Mouse (Mus musculus): ENCODE data around the gene Arl15. TPM values are rescaled to one million over a fixed set of nuclear protein-coding genes. Genes with fewer than 3 reads are reported as not detected.

Gene Arl15
- 12.4 and 23.8 TPM in 2 replicates for polyA plus RNA-seq (2012; rRNA removed)

DNA sequence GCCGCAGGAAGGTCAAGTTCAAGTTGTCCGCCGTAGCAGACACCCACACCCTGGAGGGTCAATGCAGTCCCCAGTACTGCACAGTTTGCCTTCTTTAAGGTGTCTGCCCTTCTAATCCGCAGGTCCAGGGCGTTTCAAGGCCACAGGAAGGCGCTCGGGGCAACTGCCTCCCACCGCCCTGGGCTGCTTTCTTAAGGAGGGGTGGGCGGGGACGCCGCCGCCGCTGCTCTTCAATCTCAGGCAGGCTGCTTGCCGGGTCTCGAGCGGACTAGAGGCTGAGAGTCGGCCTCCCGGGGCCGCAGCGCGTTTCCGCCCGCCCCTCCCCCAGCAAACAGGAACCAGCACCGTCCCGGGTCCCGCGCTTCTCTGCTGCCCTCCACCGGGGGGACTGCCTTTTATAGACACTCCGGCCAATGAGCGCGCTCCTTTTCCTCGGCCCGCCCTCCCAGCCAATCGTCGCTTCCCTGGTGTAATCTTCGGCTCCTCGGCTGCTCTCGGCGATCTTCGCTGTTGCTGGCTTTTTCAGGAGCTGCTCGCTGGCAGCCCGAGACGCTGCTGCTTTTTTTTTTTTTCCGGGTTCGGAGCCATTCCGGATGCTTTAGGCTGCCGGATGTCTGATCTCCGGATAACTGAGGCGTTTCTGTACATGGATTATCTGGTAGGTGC is at the start of gene Arl15:
Gene Arl15 (plus strand): TSS at position 467 of the 666 bp plus-strand sequence.
- peak; percentile 99 for DNase-seq (ENCODE audit: low read depth)
- TF ChIP-seq POLR2A (IDR thresholded peaks at IDR 0.05; ENCODE audit: borderline replicate concordance, extremely low read depth, insufficient read depth, insufficient read length, poor library complexity, severe bottlenecking) = peak; percentile 99
- TF ChIP-seq CTCF (IDR thresholded peaks at IDR 0.05; ENCODE audit: borderline replicate concordance, extremely low read depth, insufficient read depth, insufficient read length) = peak; percentile 53; the same call in 1 of the 2 replicates

DNA sequence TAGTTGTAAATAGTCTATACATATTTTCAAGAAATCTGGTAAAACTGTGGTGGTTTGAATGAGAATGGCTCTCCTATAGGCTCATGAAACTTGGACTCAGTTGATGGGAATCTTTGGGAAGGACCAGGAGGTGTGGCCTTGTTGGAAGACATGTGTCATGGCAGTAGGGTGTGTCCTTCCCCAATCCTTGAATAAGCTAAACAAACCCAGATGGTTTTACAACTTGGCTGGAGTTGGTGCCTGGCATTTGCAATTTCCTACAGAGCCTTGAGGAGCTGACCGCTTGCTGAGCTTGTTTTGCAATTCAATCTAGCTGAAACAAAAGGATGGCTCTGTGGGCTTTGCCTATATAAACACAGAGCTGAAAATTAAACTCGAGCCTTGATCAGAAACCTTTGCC is 49.0 kb upstream of the Arl15 start:
- TF ChIP-seq POLR2A (IDR thresholded peaks at IDR 0.05; ENCODE audit: borderline replicate concordance, extremely low read depth, insufficient read depth, insufficient read length, poor library complexity, severe bottlenecking) (no peak), CTCF (IDR thresholded peaks at IDR 0.05; ENCODE audit: borderline replicate concordance, extremely low read depth, insufficient read depth, insufficient read length) (no peak)
- DNase-seq (ENCODE audit: low read depth) = no peak

DNA sequence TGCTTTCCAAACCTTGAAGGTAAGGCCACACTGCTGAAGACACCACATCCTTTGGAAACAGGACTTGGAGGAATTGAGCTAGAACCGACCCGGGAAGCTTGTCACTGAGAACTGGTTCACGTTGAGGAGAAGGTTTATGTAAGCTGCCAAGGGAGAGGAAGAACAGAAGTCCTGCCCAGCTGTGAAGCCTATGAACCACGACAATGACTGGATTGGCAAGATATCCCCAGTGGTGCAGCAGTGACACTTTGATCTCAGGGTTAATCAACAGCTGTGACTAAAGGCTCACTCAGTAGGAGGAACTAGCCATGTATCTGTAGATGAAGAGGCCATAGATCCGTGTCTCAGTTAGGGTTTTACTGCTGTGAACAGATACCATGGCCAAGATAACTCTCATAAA is 43.5 kb upstream of the Arl15 start:
- no peak for DNase-seq (ENCODE audit: low read depth)
- TF ChIP-seq POLR2A (IDR thresholded peaks at IDR 0.05; ENCODE audit: borderline replicate concordance, extremely low read depth, insufficient read depth, insufficient read length, poor library complexity, severe bottlenecking) (no peak), CTCF (IDR thresholded peaks at IDR 0.05; ENCODE audit: borderline replicate concordance, extremely low read depth, insufficient read depth, insufficient read length) (no peak)

DNA sequence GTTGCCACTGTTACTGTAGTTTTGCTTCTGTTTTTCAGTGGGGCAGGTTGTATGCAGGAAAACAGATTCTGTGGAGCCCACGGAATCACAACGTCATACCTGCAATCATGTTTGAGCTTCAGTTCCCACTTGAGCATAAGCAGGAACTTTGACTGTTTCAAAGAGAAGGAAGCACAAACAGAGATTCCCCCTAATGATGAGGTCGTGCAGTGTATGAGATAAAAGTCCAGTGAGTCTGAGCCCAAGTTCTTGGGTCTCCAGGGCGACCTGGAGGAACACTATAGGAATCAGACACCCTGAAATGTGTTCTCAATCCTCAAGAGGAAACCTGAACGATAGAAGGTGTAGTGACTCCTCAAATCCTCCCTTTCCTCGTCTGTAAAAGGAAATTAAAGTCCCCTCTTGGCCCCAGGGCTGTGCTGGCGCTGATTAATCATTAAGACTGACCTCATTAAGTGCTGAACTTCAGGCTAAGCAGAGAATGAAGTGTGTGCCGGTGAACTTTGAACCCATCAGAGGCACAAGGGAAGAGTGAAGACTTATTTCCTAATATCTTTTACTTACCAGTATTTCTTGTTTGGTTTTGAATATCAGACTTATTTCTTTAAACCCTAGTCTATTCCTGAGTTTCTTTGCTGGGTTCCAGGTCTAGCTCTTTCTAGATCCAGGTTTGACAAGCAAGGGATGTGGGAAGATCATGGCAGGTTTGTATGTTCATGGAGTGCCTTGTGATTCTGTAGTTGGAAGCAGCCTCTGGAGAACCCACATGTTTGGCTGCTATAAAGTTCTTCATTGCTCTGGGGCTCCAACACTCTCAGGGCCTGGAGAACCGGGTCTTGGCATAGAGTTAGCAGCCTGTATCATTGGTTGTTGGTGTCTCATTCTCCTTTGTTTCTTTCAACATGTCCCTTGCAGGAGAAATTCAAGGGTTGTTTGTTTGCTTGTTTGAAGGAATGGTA is 39.3 kb upstream of the Arl15 start:
- no peak for TF ChIP-seq CTCF (IDR thresholded peaks at IDR 0.05; ENCODE audit: borderline replicate concordance, extremely low read depth, insufficient read depth, insufficient read length)
- TF ChIP-seq POLR2A (IDR thresholded peaks at IDR 0.05; ENCODE audit: borderline replicate concordance, extremely low read depth, insufficient read depth, insufficient read length, poor library complexity, severe bottlenecking) = no peak
- no peak for DNase-seq (ENCODE audit: low read depth)

DNA sequence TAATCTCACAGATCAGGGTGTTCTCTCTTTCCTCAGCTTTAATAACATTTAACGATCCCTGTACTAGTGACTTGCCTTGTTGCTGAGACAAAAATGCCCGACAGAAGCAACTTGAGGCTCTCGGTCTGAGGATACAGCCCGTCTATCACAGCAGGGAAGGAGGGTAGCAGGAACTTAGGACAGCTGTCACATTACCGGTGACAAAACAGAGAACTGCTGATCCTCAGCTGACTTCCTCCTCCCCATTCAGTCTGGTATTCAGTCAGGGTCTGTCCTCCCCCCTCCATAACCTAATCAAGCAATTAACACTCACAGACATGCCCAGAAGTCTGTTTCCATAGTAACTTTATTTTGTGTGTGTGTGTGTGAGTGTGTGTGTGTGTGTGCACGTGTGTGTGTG is 38.5 kb upstream of the Arl15 start:
- DNase-seq (ENCODE audit: low read depth) = peak; percentile 26
- no peak for TF ChIP-seq POLR2A (IDR thresholded peaks at IDR 0.05; ENCODE audit: borderline replicate concordance, extremely low read depth, insufficient read depth, insufficient read length, poor library complexity, severe bottlenecking)
- no peak for TF ChIP-seq CTCF (IDR thresholded peaks at IDR 0.05; ENCODE audit: borderline replicate concordance, extremely low read depth, insufficient read depth, insufficient read length)

DNA sequence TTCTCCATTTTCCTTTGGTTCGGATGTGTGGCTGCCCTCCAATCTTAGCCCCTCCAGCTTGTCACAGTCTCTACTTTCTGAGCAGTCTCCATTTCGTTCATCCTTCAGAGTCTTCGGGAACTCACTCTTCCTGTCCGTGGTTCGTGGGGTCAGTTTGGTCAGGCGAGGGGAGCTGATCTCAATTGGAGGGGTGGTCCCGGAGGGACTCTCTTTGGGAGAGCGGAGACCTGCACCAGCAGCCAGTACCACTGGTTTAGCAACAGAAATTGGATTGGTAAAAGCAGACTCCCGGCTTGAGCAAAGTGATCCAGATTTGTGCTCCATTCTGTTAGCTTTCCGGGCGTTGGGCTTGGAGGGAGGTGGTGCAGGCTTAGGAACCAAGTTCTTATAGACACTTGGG is 32.6 kb upstream of the Arl15 start:
- DNase-seq (ENCODE audit: low read depth) = no peak
- TF ChIP-seq POLR2A (IDR thresholded peaks at IDR 0.05; ENCODE audit: borderline replicate concordance, extremely low read depth, insufficient read depth, insufficient read length, poor library complexity, severe bottlenecking) (no peak), CTCF (IDR thresholded peaks at IDR 0.05; ENCODE audit: borderline replicate concordance, extremely low read depth, insufficient read depth, insufficient read length) (no peak)

DNA sequence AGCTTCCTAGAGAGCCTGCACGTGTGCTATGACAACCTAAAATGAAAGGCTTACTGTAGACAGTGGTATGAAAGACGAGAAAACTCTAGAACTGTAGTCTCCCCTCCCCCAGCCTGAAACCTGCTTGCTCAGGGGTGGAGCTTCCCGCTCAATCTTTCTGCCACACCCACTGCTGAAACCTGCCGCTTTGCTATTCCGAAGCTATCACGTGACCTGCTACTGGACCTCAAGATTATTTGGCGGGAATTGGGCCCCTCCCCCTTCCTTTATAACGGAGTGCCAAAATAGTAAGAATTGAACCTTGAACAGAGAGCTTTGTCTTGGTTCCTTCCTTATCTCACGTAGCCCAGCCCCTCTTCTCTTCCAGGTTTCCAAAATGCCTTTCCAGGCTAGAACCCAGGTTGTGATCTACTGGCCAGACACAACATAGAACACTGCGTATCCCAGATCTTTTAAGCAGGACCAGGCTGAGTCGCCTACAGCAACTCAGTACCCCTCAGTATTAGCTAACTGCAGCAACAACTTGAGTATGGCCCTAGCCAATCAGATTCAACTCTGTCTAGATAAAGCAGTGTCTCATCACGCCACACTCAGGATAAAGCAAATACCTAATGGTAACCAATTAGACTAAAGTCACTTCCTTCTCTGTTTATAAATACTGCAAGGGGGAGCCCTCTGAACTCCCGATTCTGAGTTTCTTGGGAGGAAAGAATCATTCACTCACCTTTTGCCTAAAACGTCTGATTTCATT is 31.4 kb upstream of the Arl15 start:
- TF ChIP-seq CTCF (IDR thresholded peaks at IDR 0.05; ENCODE audit: borderline replicate concordance, extremely low read depth, insufficient read depth, insufficient read length) = no peak
- TF ChIP-seq POLR2A (IDR thresholded peaks at IDR 0.05; ENCODE audit: borderline replicate concordance, extremely low read depth, insufficient read depth, insufficient read length, poor library complexity, severe bottlenecking) = no peak
- DNase-seq (ENCODE audit: low read depth) = no peak

DNA sequence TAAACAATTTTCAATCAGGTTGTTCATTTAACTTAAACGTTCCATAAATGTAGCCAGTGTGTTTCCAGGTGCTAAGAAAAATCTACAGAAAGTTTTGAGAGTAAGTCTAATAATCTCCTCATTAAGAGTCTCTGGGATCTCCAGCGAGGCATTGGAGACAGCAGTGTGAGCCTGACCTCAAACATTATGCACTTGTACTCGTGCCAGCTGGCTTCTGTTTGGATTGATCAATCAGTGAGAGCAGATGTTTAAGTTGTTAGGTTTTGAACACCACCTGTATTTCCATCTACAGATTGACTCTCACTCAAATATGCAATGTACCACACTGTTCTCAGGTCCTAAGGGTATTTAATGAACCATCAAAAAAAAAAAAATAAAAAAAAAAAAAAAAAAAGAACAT is 28.9 kb upstream of the Arl15 start:
- TF ChIP-seq POLR2A (IDR thresholded peaks at IDR 0.05; ENCODE audit: borderline replicate concordance, extremely low read depth, insufficient read depth, insufficient read length, poor library complexity, severe bottlenecking) (no peak), CTCF (IDR thresholded peaks at IDR 0.05; ENCODE audit: borderline replicate concordance, extremely low read depth, insufficient read depth, insufficient read length) (no peak)
- DNase-seq (ENCODE audit: low read depth) = peak; percentile 79

DNA sequence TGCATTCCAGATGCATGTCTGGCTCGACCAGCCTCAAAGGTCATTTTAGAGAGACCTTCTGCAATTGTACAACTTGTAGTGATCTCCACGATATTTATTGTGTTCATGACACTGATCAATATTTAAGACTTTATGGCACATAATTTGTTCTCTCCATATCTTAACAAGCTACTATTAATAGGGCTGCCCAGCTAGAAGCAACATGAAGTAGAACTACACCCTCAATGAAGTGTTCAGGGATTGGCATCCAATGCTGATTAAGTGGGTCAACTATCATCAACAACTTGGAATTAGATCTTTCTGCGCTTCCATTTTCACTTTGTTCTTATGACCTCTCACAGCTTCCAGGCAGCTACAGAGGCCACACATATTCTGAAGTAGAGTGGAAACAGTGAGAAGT is 24.5 kb upstream of the Arl15 start:
- TF ChIP-seq CTCF (IDR thresholded peaks at IDR 0.05; ENCODE audit: borderline replicate concordance, extremely low read depth, insufficient read depth, insufficient read length) = no peak
- TF ChIP-seq POLR2A (IDR thresholded peaks at IDR 0.05; ENCODE audit: borderline replicate concordance, extremely low read depth, insufficient read depth, insufficient read length, poor library complexity, severe bottlenecking) = no peak
- DNase-seq (ENCODE audit: low read depth) = no peak

DNA sequence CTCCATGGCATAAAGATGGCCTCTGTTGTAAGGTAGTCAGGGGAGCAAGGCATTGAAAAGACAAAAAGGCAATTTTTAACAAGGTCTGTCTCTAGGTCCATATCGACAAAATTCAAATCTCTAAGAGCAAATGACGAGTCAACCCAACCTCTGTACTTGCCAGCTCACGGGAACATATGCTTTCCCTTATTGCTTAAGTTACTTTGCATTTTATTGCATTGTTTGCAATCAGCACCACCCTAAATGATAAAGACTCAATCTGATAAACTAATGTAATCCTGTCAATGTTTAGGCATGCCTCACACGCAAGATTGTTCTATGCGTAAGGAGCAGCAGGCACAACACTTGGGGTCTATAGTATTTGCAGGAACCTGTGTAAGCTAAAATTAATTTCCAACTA is 24.0 kb upstream of the Arl15 start:
- no peak for DNase-seq (ENCODE audit: low read depth)
- TF ChIP-seq CTCF (IDR thresholded peaks at IDR 0.05; ENCODE audit: borderline replicate concordance, extremely low read depth, insufficient read depth, insufficient read length) = no peak
- TF ChIP-seq POLR2A (IDR thresholded peaks at IDR 0.05; ENCODE audit: borderline replicate concordance, extremely low read depth, insufficient read depth, insufficient read length, poor library complexity, severe bottlenecking) = no peak

DNA sequence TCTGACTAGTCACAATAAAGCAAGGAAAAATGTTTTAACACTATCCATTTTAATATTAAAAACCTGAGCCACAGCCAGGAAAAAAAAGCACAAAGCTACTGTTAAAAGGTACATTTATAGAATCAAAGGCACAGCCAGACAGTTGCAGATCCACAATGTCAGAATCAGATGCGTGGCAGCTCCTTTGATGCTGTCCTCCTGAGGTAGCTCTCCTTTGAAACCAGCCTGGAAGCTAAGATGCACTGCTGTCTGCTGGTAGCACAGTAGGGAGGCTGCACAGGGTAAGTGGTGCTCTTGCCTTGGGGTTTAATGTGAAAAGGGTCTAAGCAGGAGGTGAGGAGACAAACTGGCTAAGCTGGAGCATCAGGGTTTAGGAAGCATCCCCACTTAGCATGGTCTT is 23.0 kb upstream of the Arl15 start:
- TF ChIP-seq POLR2A (IDR thresholded peaks at IDR 0.05; ENCODE audit: borderline replicate concordance, extremely low read depth, insufficient read depth, insufficient read length, poor library complexity, severe bottlenecking) (no peak), CTCF (IDR thresholded peaks at IDR 0.05; ENCODE audit: borderline replicate concordance, extremely low read depth, insufficient read depth, insufficient read length) (no peak)
- DNase-seq (ENCODE audit: low read depth) = peak; percentile 58

All from brain, embryonic 14.5 days (tissue).